15 mouse cellular contexts compared by ENCODE assay signal in genomic region chrX:10820313-10820920, GRCm38 (mm10).
A peak's percentile ranks its signal among the peaks of the same experiment; 100 is the strongest.
DNase-seq lines count a peak whose midpoint lies in the region; ATAC-seq lines count a peak whose summit lies in the region.
"Had no signal": no experiment of that assay in that cellular context is flagged by ENCODE, and none has a peak within 500 bp of the region (broad histone marks: within the 10 kb centered on the region; RNA-seq: fewer than 3 reads in every experiment).

No protein-coding gene starts in this region.

- no peak for ATAC-seq in monocyte, adult 5-6 weeks (replicated peaks; ENCODE audit: insufficient number of reproducible peaks, low FRiP score, low TSS enrichment, poor library complexity, severe bottlenecking)
- ATAC-seq: CD4-positive, CD25-positive, alpha-beta regulatory T cell, adult 4 months; forebrain, embryonic 16.5 days; inflammation-experienced regulatory T-cells, adult 6 months had no signal

- intact Hi-C loops in heart, postnatal 10 days (cut with DNase I): loop anchor here (10.0 kb wide), 1 partner anchor 106 kb away; the partner anchor contains the start of gene Mid1ip1

- DNase-seq in left cerebral cortex, adult 9 months (ENCODE audit: low spot score in 2 of 2): peak; percentile 2 to 8
- DNase-seq in left cerebral cortex, adult 11 months (ENCODE audit: low spot score): no peak
- peak; percentile 36 for DNase-seq in brain, adult 2 months (ENCODE audit: low read depth, low spot score)
- DNase-seq in heart, adult 8-10 months (ENCODE audit: low spot score): peak; percentile 44
- peak; percentile 20 to 26 for DNase-seq in heart, postnatal 10 days
- DNase-seq in cerebellum, adult 8-10 months: no peak
- no peak for DNase-seq in adipocyte (ENCODE audit: low spot score)
- DNase-seq: cerebellum, adult 2 months; embryo, embryonic 11 days; lung, postnatal 14 days; thymus, postnatal 14 days had no signal

Comparison
In these comparisons a context has a peak if more than half of its experiments do, and no peak if none do; other contexts are left out.
1. DNase-seq: peak in left cerebral cortex, adult 9 months (2 of 2), brain, adult 2 months (single experiment), heart, adult 8-10 months (single experiment) and heart, postnatal 10 days (2 of 2); none in left cerebral cortex, adult 11 months (single experiment), cerebellum, adult 8-10 months (single experiment) and adipocyte (single experiment).